Comparison of ENCODE assay signal across 8 mouse cellular contexts in the genomic region with DNA sequence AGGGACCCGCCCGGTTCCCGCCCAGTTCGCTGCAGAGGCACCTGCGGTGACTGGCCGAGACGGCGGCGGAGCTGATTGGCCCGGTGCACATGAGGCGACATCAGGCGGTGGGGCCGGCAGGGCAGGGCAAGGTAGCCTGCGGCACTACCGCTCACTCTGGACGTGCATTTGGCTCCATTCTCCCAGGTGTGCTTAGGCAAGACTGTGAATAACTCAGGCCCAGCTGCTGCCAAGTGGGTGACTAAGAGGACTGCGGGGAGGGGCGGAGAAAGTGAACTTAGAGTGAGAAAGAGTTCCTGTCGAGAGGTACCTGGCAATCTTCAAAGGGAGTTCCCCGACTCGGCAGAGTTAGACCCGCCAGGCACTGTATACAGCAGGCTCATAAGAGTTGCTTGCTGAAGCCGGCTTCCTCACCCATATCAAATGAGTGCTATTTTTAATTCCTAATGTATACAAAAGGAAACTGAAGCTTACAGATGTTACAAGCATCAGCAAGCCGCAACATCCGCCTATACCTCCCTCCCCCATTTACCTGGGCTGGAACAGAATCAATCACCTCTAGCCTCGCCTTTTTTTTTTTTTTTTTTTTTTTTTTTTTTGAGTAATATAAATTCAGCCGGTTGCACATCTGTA. TPM values are rescaled to one million over a fixed set of nuclear protein-coding genes. Genes with fewer than 3 reads are reported as not detected.
DNase-seq lines count a peak whose midpoint lies in the region; ATAC-seq and TF ChIP-seq lines count a peak whose summit lies in the region.

No protein-coding gene starts in this region.

- ATAC-seq in hindbrain, embryonic 15.5 days (ENCODE audit: low FRiP score, low read depth), result peak; percentile 88

- peak; percentile 40 for DNase-seq in NIH3T3 (ENCODE audit: low read depth)
- peak; percentile 14 for DNase-seq in cerebellum, adult 2 months
- peak; percentile 7 to 9 for DNase-seq in frontal cortex, postnatal 10 days (ENCODE audit: low spot score in 2 of 2)
- DNase-seq in limb, embryonic 10.5 days (ENCODE audit: low spot score), result peak; percentile 83
- peak; percentile 61 for DNase-seq in midbrain, embryonic 10.5 days (ENCODE audit: low spot score)
- peak; percentile 11 for DNase-seq in right cerebral cortex, postnatal 4 days
- DNase-seq in yolk sac, embryonic 10.5 days (ENCODE audit: low spot score), result peak; percentile 75

- H3K9ac ChIP-seq in hindbrain, embryonic 15.5 days, result peak overlapping the region; percentile 25

- H3K4me3 ChIP-seq in cerebellum, adult 2 months (replicated peaks; ENCODE audit: insufficient read depth, low read depth, low read length), result peak overlapping the region; percentile 47
- H3K4me3 ChIP-seq in hindbrain, embryonic 15.5 days, result peak overlapping the region; percentile 33
- peak overlapping the region; percentile 50 for H3K4me3 ChIP-seq in limb, embryonic 10.5 days
- peak overlapping the region; percentile 54 for H3K4me3 ChIP-seq in midbrain, embryonic 10.5 days

- peak overlapping the region; percentile 69 for H3K4me2 ChIP-seq in hindbrain, embryonic 15.5 days

- WGBS in cerebellum, adult 2 months, result 6% methylated on average over 27 of the region's 27 CpGs
- WGBS in hindbrain, embryonic 15.5 days, result 2% methylated on average over 27 of the region's 27 CpGs
- 1% methylated on average over 27 of the region's 27 CpGs for WGBS in limb, embryonic 10.5 days
- WGBS in midbrain, embryonic 10.5 days, result 4% methylated on average over 27 of the region's 27 CpGs

- H3K9me3 ChIP-seq in hindbrain, embryonic 15.5 days, result no peaks in the 10 kb centered on the region
- H3K9me3 ChIP-seq in limb, embryonic 10.5 days (replicated peaks), result no peaks in the 10 kb centered on the region
- no peaks in the 10 kb centered on the region for H3K9me3 ChIP-seq in midbrain, embryonic 10.5 days (replicated peaks)

- TF ChIP-seq CTCF in cerebellum, adult 2 months (IDR thresholded peaks at IDR 0.05; ENCODE audit: borderline replicate concordance, insufficient read depth, low read depth, low read length), result no peak

- no peak overlapping the region for H3K27ac ChIP-seq in cerebellum, adult 2 months (ENCODE audit: insufficient read depth, low read length)
- no peak overlapping the region for H3K27ac ChIP-seq in hindbrain, embryonic 15.5 days (replicated peaks)
- H3K27ac ChIP-seq in limb, embryonic 10.5 days, result peak overlapping the region; percentile 69
- H3K27ac ChIP-seq in midbrain, embryonic 10.5 days (replicated peaks), result peak overlapping the region; percentile 68

- no peaks in the 10 kb centered on the region; the same call in 1 of the 2 replicates for H3K27me3 ChIP-seq in cerebellum, adult 2 months (ENCODE audit: control insufficient read depth, insufficient read depth, low read length)
- H3K27me3 ChIP-seq in hindbrain, embryonic 15.5 days, result no peaks in the 10 kb centered on the region
- H3K27me3 ChIP-seq in limb, embryonic 10.5 days (ENCODE audit: low read depth, poor library complexity, severe bottlenecking), result no peaks in the 10 kb centered on the region
- H3K27me3 ChIP-seq in midbrain, embryonic 10.5 days (ENCODE audit: low read depth, poor library complexity, severe bottlenecking), result peaks cover 14% of the 10 kb centered on the region; the same call in 1 of the 2 replicates

- no peaks in the 10 kb centered on the region for H3K36me3 ChIP-seq in hindbrain, embryonic 15.5 days
- no peaks in the 10 kb centered on the region for H3K36me3 ChIP-seq in limb, embryonic 10.5 days
- H3K36me3 ChIP-seq in midbrain, embryonic 10.5 days, result no peaks in the 10 kb centered on the region

- TF ChIP-seq POLR2A in cerebellum, adult 2 months (IDR thresholded peaks at IDR 0.05; ENCODE audit: borderline replicate concordance, insufficient read depth, low read length), result no peak

- H3K4me1 ChIP-seq in cerebellum, adult 2 months (ENCODE audit: control insufficient read depth, insufficient read depth, low read length), result no peaks in the 10 kb centered on the region; the same call in 1 of the 2 replicates
- H3K4me1 ChIP-seq in hindbrain, embryonic 15.5 days (replicated peaks), result peaks cover 14% of the 10 kb centered on the region
- H3K4me1 ChIP-seq in limb, embryonic 10.5 days, result peaks cover 30% of the 10 kb centered on the region
- H3K4me1 ChIP-seq in midbrain, embryonic 10.5 days, result peaks cover 20% of the 10 kb centered on the region

RNA-seq across cellular contexts. Expression of gene Fgfbp1, which starts 33.4 kb away (rescaled TPM):
- 0.67 and 2.0 TPM in 2 replicates for polyA plus RNA-seq in cerebellum, adult 2 months (2012; rRNA removed)
- 8.5 and 12.7 TPM in 2 replicates for polyA plus RNA-seq in hindbrain, embryonic 15.5 days (2015; fragmentation: Nextera tagmentation; extraction: Ambion mirVana)
- polyA plus RNA-seq in limb, embryonic 10.5 days (2016; fragmentation: Nextera tagmentation; extraction: Ambion mirVana), result 0.55 and 1.5 TPM in 2 replicates
- 0.11 and 0.43 TPM in 2 replicates for polyA plus RNA-seq in midbrain, embryonic 10.5 days (2016; fragmentation: Nextera tagmentation; extraction: Ambion mirVana)

RNA-seq across cellular contexts. Expression of gene Gm7879, which starts 35.3 kb away (rescaled TPM):
- polyA plus RNA-seq in cerebellum, adult 2 months (2012; rRNA removed), result 0.30 TPM in 1 of 2 replicates, not detected in the other
- polyA plus RNA-seq in hindbrain, embryonic 15.5 days (2015; fragmentation: Nextera tagmentation; extraction: Ambion mirVana), result not detected in 2 replicates
- polyA plus RNA-seq in limb, embryonic 10.5 days (2016; fragmentation: Nextera tagmentation; extraction: Ambion mirVana), result 2.2 TPM in 1 of 2 replicates, not detected in the other
- polyA plus RNA-seq in midbrain, embryonic 10.5 days (2016; fragmentation: Nextera tagmentation; extraction: Ambion mirVana), result 1.0 TPM in 1 of 2 replicates, not detected in the other

Comparison
In these comparisons a context has a peak if more than half of its experiments do, and no peak if none do; other contexts are left out.
1. DNase-seq: peak in every context shown above with its lines; median percentile 83 in limb, embryonic 10.5 days; 75 in yolk sac, embryonic 10.5 days; 61 in midbrain, embryonic 10.5 days; 40 in NIH3T3; 14 in cerebellum, adult 2 months; 11 in right cerebral cortex, postnatal 4 days; 8 in frontal cortex, postnatal 10 days.
2. H3K27ac ChIP-seq: peak in limb, embryonic 10.5 days (single experiment) and midbrain, embryonic 10.5 days (single experiment); none in cerebellum, adult 2 months (single experiment) and hindbrain, embryonic 15.5 days (single experiment).
3. Peak in every context shown above with its lines, with median percentiles within 50 percentile points of each other: H3K4me3 ChIP-seq.